Mouse (Mus musculus): Measurements from ENCODE around the gene Khdrbs1. TPM values are rescaled to one million over a fixed set of nuclear protein-coding genes. Genes with fewer than 3 reads are reported as not detected.

Gene Khdrbs1
- polyA plus RNA-seq (2012; rRNA removed; ENCODE audit: low replicate concordance), result 45.9 and 66.1 TPM in 2 replicates

GRCm38 (mm10) chr4:129742232-129743009 lies at the start of gene Khdrbs1:
Khdrbs1 (minus strand) TSS chr4:129742303.

GRCm38 (mm10) chr4:129696158-129696985 lies 45.7 kb downstream of the Khdrbs1 start, which contains the start of gene Tmem39b:
Tmem39b (minus strand) TSS chr4:129696838.

GRCm38 (mm10) chr4:129672083-129672877 lies 69.8 kb downstream of the Khdrbs1 start, which contains the start of gene Kpna6:
Kpna6 (minus strand) TSS chr4:129672767.

Other genes starting within 250 kb of the Khdrbs1 start
- 12.7 and 25.1 TPM in 2 replicates for gene Marcksl1, start 228.7 kb downstream of the Khdrbs1 start, polyA plus RNA-seq (2012; rRNA removed; ENCODE audit: low replicate concordance)
- 11.4 and 15.1 TPM in 2 replicates for gene Hdac1, start 199.6 kb downstream of the Khdrbs1 start, polyA plus RNA-seq (2012; rRNA removed; ENCODE audit: low replicate concordance)
- gene Lck, start 168.7 kb downstream of the Khdrbs1 start, polyA plus RNA-seq (2012; rRNA removed; ENCODE audit: low replicate concordance), result 3.1 and 9.9 TPM in 2 replicates
- gene Fam167b, start 163.8 kb downstream of the Khdrbs1 start, polyA plus RNA-seq (2012; rRNA removed; ENCODE audit: low replicate concordance), result 0.12 and 0.74 TPM in 2 replicates
- 131 and 141 TPM in 2 replicates for gene Eif3i, start 141.7 kb downstream of the Khdrbs1 start, polyA plus RNA-seq (2012; rRNA removed; ENCODE audit: low replicate concordance)
- gene Tmem234, start 141.6 kb downstream of the Khdrbs1 start, polyA plus RNA-seq (2012; rRNA removed; ENCODE audit: low replicate concordance), result 82.2 and 99.8 TPM in 2 replicates
- 2.8 and 3.6 TPM in 2 replicates for gene Dcdc2b, start 128.0 kb downstream of the Khdrbs1 start, polyA plus RNA-seq (2012; rRNA removed; ENCODE audit: low replicate concordance)
- 23.9 and 24.6 TPM in 2 replicates for gene Iqcc, start 123.2 kb downstream of the Khdrbs1 start, polyA plus RNA-seq (2012; rRNA removed; ENCODE audit: low replicate concordance)
- gene Ccdc28b, start 118.4 kb downstream of the Khdrbs1 start, polyA plus RNA-seq (2012; rRNA removed; ENCODE audit: low replicate concordance), result 4.5 and 7.3 TPM in 2 replicates
- 10.7 and 14.1 TPM in 2 replicates for gene Txlna, start 101.2 kb downstream of the Khdrbs1 start, polyA plus RNA-seq (2012; rRNA removed; ENCODE audit: low replicate concordance)
- gene Kpna6, start 69.5 kb downstream of the Khdrbs1 start, polyA plus RNA-seq (2012; rRNA removed; ENCODE audit: low replicate concordance), result 7.2 and 11.7 TPM in 2 replicates
- gene Tmem39b, start 45.5 kb downstream of the Khdrbs1 start, polyA plus RNA-seq (2012; rRNA removed; ENCODE audit: low replicate concordance), result 15.2 and 19.6 TPM in 2 replicates
- gene Ptp4a2, start 68.9 kb upstream of the Khdrbs1 start, polyA plus RNA-seq (2012; rRNA removed; ENCODE audit: low replicate concordance), result 10.6 and 18.3 TPM in 2 replicates
- 0.08 TPM in 1 of 2 replicates, not detected in the other for gene Spocd1, start 186.9 kb upstream of the Khdrbs1 start, polyA plus RNA-seq (2012; rRNA removed; ENCODE audit: low replicate concordance)
- 0.75 and 2.0 TPM in 2 replicates for gene Adgrb2, start 242.6 kb upstream of the Khdrbs1 start, polyA plus RNA-seq (2012; rRNA removed; ENCODE audit: low replicate concordance)